Mouse (Mus musculus) granulocyte monocyte progenitor cell, adult 5-6 weeks (primary cell): ENCODE measurements around the gene Dnajc12. TPM values are rescaled to one million over a fixed set of nuclear protein-coding genes. Genes with fewer than 3 reads are reported as not detected.
"Not testable (repeated sequence)": the region's sequence is repeated elsewhere in the genome, so short reads cannot be mapped to it uniquely, and the experiment has no call there.

ENCODE experiments used
- ATAC-seq: replicated peaks from 2 replicates; pipeline ENCODE4 v1.8.0; 2016; ENCODE audit warnings: mild to moderate bottlenecking, moderate TSS enrichment, inconsistent platforms; ENCODE audit not compliant: poor library complexity, severe bottlenecking
- total RNA-seq, 2 experiments: library from RNA; stranded (forward) in 1 of 2; stranded (reverse) in 1 of 2; fragments of 200-712, 200-1000 nt in 1 of 2; fragments of >200 nt in 1 of 2; fragmentation: Nextera tagmentation in 1 of 2; gene quantifications; 2 replicates each; pipeline ENCODE4 v1.2.3; 2014 to 2017

The Dnajc12 gene
- total RNA-seq, 2 experiments from 2014 or later: 8.2 to 10.1 TPM

DNA sequence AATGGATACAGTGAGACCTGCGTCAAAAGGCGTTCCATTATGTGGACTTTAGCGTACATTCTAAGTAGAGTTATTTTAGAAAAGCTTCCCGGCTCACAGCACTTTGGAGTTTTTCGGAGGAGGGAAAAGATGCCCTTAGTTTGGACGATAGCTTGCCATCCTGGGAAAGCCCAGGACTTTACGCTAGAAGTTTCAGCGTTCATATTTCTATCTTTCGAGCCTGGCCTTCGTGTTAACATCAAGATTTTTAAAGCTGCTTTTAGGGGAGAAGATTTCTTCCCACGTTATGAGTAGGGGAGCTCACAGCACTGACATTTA, 46.7 kb downstream of the Dnajc12 start:
- ATAC-seq: no peak

DNA sequence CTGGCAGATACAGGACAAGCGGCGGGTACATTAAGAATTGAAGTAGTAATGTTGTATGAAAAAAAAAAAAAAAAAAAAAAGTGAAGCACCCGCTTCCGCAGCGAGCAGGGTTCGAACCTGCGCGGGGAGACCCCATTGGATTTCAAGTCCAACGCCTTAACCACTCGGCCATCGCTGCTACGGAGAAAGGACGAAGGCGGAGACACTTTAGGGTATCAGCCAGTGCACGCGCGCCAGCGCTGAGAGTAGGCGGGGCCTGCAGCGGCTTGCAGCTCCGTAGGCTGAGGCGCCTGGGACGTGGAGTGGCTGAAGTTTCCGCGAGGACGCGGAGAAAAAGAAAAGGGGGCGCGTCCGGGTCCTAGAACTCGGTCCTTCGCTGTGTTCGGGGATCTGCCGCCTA, 47.1 kb downstream of the Dnajc12 start:
- ATAC-seq: peak; percentile 86

DNA sequence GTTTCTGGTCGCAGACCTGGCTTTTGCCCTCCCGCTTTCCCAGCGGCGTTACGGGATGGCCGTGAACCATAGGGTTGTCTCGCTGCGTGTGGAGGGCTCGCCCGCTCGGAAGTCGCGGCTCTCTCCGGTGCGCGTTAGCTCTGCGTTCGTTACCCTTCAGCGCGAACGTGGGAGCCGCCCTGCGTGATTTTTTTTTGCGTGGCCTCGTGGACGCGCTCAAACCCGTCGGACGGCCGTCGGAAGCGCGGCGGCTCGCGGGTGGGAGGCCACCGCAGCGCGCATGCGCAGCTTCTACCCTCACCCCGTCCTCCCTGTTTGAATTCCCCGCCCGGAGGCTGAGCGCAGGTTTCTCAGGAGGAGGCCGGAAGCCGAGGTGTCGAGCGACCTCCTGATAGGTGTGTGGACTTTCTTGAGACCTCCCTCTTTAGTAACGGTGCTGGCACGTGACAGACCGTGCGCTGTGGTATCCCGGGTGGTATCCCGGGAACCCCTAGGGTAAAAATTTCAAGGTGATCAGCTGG, 47.6 kb downstream of the Dnajc12 start, which contains the start of gene Ctnna3:
Gene Ctnna3 (plus strand): TSS at position 314 of the 521 bp plus-strand sequence.
- peak; percentile 77 for ATAC-seq

DNA sequence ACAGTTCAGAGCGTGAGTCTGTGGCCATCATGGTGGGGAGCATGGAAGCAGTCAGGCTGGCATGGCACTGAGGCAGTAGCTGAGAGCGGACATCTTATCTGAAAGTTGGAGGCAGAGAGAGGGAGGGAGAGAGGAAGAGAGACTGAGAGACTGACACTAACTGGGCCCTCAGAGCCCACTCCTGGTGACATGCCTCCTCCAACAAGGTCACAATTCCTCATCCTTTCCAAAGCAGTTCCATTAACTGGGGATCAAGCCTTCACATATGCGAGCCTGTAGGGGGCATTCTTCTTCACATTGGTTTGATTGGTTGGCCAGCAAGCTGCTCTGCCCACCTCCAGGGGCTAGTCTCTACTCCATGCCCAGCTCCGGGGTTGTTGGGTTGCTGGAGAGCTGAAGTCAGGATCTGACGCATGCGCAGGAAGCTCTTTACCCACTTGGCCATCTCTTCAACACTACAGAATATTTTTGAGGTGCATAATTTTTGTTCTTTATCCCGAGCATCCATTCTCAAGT, 49.0 kb downstream of the Dnajc12 start:
- no peak for ATAC-seq

DNA sequence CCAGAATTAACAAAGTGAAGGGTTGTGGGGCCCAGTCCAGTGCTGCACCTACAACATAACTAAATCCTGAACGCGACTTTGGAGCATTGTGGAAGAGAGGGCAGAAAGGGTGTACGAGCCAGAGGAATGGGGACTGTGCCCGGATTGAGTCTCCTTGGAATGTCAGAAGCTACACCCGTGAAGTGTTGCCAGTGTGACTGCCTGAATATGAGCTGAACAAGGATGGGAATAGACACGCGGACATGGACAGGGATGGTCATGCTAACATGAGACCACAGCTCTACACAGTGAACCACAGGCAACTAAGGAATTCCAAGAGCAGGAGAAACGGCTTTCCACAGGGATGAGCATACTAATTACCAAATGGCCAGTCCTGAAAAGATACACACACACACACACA, 49.9 kb downstream of the Dnajc12 start:
- no peak for ATAC-seq

DNA sequence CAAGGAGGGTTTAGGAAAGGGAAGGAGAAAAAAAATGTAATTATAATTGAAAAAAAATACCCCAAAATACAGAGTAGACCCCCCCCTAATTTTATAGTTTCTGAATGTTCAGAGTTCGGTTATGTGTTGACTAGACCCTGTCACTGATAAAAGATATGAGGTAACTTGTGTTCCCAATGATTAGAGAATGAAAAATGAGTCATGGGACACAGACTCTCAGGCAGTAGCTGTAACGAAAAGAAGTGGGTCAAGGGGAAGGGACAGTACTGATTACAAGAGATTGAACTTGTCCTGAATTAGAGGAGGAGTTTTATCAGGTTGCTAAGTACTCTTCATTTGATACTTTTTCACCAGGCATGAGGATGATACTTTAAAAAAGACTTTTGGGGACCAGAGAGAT, 50.6 kb downstream of the Dnajc12 start:
- ATAC-seq: no peak

DNA sequence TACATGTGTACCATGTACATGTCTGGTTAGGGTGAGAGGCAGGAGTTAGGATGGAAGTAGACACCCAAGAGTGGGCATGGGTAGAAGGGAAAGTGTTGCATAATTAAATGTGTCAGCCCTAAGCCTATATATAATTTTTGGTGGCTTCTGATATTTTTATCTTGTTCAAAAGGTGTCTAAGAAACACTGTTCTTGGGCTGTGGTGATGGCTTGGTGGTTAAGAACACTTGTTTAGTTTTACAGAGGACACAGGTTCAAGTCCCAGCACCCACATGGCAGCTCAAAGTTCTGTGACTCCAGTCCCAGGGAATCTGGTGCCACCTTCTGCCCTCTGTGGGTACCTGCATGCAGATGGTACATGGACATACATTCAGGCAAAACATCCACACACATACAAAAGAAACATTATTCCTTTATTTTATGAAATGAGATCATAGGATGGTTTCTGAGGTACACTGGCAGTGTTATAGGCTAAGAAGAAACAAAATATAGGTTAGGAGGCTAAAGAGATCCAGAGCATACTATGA, 56.6 kb downstream of the Dnajc12 start:
- no peak for ATAC-seq

DNA sequence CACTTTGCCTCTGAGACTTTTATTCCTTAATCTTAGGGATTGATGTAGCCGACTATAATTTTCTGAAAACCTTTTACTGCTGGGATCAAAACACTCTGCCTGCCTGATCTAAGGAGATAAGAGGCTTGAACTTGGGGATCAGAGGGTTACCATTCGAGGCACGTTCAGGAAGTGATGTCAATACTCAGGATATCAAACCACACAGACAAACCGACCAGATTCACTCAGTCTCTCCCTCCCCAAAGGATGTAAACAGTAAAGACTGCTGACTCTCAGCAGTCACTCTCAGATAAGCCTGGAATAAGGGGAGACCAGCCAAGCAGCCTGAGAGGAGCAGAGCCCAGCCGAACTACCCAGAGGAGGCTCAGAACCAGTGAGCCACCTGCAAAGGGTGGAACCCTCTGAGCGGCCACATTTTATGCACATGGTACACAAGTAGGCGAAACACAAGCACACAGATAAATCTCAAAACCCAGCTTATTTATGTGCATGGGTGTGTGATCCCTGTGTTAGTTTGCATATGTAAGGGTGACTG, 57.5 kb downstream of the Dnajc12 start:
- ATAC-seq: no peak

DNA sequence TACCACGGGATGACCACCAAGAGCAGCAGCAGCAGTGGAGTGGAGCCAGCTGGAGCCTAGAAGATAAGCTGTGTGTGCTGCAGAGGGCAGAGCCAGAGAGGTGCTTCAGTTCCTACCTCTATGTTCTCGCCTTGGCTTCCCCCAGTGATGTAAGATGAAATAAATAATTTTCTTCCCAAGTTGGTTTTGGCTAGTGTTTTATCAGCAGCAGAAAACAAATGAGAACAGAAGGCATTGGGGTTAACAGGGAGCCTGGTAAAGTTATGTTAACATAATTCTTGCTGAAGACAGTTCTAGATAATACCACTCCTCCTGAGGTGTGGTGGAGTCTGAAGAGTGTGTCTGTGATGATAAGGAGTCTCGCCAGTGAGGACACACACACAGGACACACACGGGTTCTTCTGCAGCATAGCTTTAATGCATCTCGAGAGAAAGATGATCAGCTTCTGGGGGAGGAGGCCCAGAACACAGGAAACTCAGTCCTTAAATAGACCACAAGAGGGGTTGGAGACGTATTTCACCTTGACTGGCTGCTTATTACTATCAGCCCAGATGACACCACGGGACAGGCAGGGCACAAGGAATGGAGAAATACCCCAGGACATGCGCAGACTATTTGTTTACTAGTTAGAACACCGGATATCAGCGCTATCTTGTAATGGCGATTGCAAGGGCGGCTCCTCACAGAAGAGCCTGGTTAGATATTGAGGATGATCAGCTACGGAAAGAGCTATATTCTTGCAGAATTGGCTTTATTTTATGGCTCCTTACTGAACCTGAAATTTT, 62.6 kb downstream of the Dnajc12 start:
- ATAC-seq: not testable (repeated sequence)

DNA sequence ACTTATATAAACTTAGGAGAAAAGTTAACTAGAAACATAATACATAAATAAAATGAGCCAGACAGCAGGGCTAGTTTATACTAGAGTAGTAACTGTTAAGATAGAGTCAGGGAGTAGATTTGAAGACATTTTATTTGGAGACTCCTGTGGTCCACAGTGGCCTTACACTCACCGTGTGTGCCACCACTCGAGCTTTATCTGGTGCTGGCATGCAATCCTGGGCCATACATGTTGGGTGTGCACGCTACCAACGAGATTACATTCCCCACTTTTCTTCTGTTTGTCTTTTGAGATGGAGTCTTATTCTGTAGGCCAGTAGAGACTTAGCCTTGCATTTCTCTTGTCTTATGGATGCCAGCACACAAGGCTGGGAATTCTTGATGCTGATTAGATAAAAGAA, 71.7 kb downstream of the Dnajc12 start:
- no peak for ATAC-seq

DNA sequence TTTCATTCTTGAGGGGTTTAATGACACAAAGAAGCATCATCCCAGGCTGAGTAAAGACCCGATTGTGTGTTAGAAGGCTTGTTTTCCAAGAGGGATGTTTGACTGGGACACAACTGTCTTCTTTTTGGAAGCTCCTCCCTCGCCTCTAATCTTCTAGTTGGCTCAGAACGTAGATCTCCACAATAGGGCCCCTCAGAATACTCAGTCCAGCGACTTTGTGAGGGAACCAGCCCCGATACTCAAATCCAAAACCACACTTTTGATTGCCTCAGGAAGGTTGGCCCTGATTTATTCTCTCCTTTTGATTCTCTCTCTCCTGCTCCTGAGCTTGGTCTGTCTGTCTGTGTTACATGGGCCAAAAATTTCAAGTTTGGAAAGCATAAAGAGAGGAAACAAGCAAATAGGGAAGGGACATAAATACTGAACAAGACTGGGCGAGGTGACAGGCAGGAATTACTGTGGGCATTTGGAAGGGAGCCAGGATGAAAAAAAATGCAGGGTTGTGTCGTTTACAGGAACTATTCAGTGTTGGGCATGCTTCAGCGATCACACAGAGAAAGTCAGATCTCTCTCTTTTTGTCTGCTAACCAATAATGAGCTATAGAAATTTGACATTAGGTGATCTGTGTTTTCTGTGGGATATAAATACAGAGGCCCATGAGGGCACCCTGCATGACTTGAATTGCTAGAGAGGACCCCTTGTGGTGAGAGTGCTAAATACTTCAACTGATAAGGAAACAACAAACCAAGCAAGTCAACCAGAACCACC, 73.1 kb downstream of the Dnajc12 start:
- ATAC-seq: no peak

DNA sequence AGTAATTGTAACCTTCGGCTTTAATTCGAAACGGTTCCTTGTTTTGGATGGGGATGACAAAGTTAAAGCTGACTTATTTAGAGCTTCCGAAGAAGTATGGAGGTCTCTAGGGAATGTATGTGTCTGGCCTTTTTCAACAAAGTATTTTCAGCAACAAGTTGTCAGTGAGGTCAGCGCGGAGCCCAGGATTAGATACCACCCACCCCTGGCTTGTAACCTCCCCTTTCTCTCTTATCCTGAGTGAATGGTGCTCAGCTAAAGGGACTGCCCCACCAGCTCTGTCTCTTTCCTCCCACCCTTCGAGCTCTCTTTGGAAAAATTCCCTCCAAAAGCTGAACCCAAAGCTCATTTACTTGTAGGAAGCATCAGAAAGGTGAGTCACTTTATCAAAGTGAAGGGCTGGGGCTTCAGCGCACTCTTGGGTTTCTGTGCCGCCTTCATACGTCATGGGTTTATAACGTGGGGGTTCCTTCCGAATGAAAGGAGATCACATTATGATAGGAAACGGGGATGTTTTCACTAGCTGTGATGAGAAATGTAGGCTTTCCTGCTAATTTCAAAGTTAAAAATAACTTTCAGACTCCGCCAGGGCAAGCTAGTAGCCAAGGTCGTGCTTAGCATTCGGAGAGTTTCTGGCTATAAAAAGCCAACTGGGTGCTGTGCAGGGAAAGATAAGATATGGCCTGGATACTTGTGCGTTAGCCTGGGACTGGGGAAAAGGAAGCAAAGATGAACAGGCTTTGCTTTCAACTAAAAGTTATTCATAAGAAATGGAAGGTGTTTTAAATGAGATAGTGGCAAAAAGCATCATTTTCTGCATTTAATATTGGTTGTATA, 75.3 kb downstream of the Dnajc12 start:
- ATAC-seq: no peak

Other genes starting within 250 kb of the Dnajc12 start
- not detected in 2 replicates for gene Mypn, start 178.5 kb upstream of the Dnajc12 start, total RNA-seq (2014; fragmentation: Nextera tagmentation)
- gene Mypn, start 178.5 kb upstream of the Dnajc12 start, total RNA-seq (2017): not detected in 2 replicates
- gene Herc4, start 138.6 kb upstream of the Dnajc12 start, total RNA-seq (2014; fragmentation: Nextera tagmentation): 75.9 and 82.5 TPM in 2 replicates
- gene Herc4, start 138.6 kb upstream of the Dnajc12 start, total RNA-seq (2017): 61.3 and 65.0 TPM in 2 replicates
- 20.4 and 31.4 TPM in 2 replicates for gene Sirt1, start 739 bp upstream of the Dnajc12 start, total RNA-seq (2014; fragmentation: Nextera tagmentation)
- 33.3 and 35.5 TPM in 2 replicates for gene Sirt1, start 739 bp upstream of the Dnajc12 start, total RNA-seq (2017)
- gene Gm7075, start 39.3 kb downstream of the Dnajc12 start, total RNA-seq (2014; fragmentation: Nextera tagmentation): not detected in 2 replicates
- not detected in 2 replicates for gene Gm7075, start 39.3 kb downstream of the Dnajc12 start, total RNA-seq (2017)
- not detected in 2 replicates for gene Ctnna3, start 47.7 kb downstream of the Dnajc12 start, total RNA-seq (2014; fragmentation: Nextera tagmentation)
- not detected in 2 replicates for gene Ctnna3, start 47.7 kb downstream of the Dnajc12 start, total RNA-seq (2017)